ENCODE assay signal across 8 mouse cellular contexts in genomic region chr17:49428751-49429415, GRCm38 (mm10). TPM values are rescaled to one million over a fixed set of nuclear protein-coding genes. Genes with fewer than 3 reads are reported as not detected.
DNase-seq lines count a peak whose midpoint lies in the region; ATAC-seq lines count a peak whose summit lies in the region.

No protein-coding gene starts in this region.

- peak overlapping the region; percentile 73 for H3K4me3 ChIP-seq in hindbrain, embryonic 14.5 days (replicated peaks; ENCODE audit: low read length)
- H3K4me3 ChIP-seq in liver, embryonic 15.5 days (replicated peaks) = peak overlapping the region; percentile 90
- H3K4me3 ChIP-seq in neural tube, embryonic 13.5 days = peak overlapping the region; percentile 75

- H3K9ac ChIP-seq in hindbrain, embryonic 14.5 days = peak overlapping the region; percentile 82
- H3K9ac ChIP-seq in liver, embryonic 15.5 days = peak overlapping the region; percentile 96
- peak overlapping the region; percentile 88 for H3K9ac ChIP-seq in neural tube, embryonic 13.5 days

- peaks cover 11% of the 10 kb centered on the region for H3K4me1 ChIP-seq in hindbrain, embryonic 14.5 days (replicated peaks; ENCODE audit: control insufficient read depth, insufficient read depth, low read length)
- H3K4me1 ChIP-seq in liver, embryonic 15.5 days (replicated peaks) = peaks cover 55% of the 10 kb centered on the region
- peaks cover 34% of the 10 kb centered on the region for H3K4me1 ChIP-seq in neural tube, embryonic 13.5 days (replicated peaks)

- H3K4me2 ChIP-seq in hindbrain, embryonic 14.5 days (replicated peaks) = peak overlapping the region; percentile 80
- H3K4me2 ChIP-seq in liver, embryonic 15.5 days = peak overlapping the region; percentile 74
- H3K4me2 ChIP-seq in neural tube, embryonic 13.5 days = peak overlapping the region; percentile 79

- peak; percentile 47 for DNase-seq in adrenal gland, postnatal 10 days
- DNase-seq in adrenal gland, adult 8-10 months = no peak
- peak; percentile 81 for DNase-seq in NIH3T3 (ENCODE audit: low read depth)
- peak; percentile 24 for DNase-seq in fibroblast of lung, adult 2 months (ENCODE audit: low read depth)
- DNase-seq in hindbrain, embryonic 14.5 days (ENCODE audit: low spot score) = no peak
- DNase-seq in T-cell, adult 2 months (ENCODE audit: low spot score) = no peak

- no peaks in the 10 kb centered on the region for H3K27me3 ChIP-seq in hindbrain, embryonic 14.5 days (ENCODE audit: control insufficient read depth, insufficient read depth, low read length)
- H3K27me3 ChIP-seq in liver, embryonic 15.5 days = no peaks in the 10 kb centered on the region
- H3K27me3 ChIP-seq in neural tube, embryonic 13.5 days = no peaks in the 10 kb centered on the region

- H3K27ac ChIP-seq in hindbrain, embryonic 14.5 days = no peak overlapping the region
- H3K27ac ChIP-seq in liver, embryonic 15.5 days (replicated peaks) = peak overlapping the region; percentile 92
- 0 out of 2 replicates have a peak overlapping the region, but pooled peaks have one; percentile 6 for H3K27ac ChIP-seq in neural tube, embryonic 13.5 days (replicated peaks)

- ATAC-seq in hindbrain, embryonic 14.5 days (ENCODE audit: low FRiP score) = no peak
- peak; percentile 41 for ATAC-seq in liver, embryonic 15.5 days (ENCODE audit: insufficient read depth)
- ATAC-seq in neural tube, embryonic 13.5 days (ENCODE audit: low read depth) = no peak

- H3K36me3 ChIP-seq in hindbrain, embryonic 14.5 days (replicated peaks; ENCODE audit: control insufficient read depth, insufficient read depth) = no peaks in the 10 kb centered on the region
- peaks cover 25% of the 10 kb centered on the region for H3K36me3 ChIP-seq in liver, embryonic 15.5 days (replicated peaks)
- H3K36me3 ChIP-seq in neural tube, embryonic 13.5 days = peaks cover 4% of the 10 kb centered on the region; the same call in 1 of the 2 replicates

- 71% methylated on average over 13 of the region's 13 CpGs for WGBS in hindbrain, embryonic 14.5 days
- WGBS in liver, embryonic 15.5 days (ENCODE audit: insufficient replicate concordance) = 5% methylated on average over 13 of the region's 13 CpGs
- WGBS in neural tube, embryonic 13.5 days = 61% methylated on average over 13 of the region's 13 CpGs

- no peaks in the 10 kb centered on the region for H3K9me3 ChIP-seq in hindbrain, embryonic 14.5 days (ENCODE audit: control insufficient read depth, low read length)
- H3K9me3 ChIP-seq in liver, embryonic 15.5 days (replicated peaks) = no peaks in the 10 kb centered on the region
- no peaks in the 10 kb centered on the region for H3K9me3 ChIP-seq in neural tube, embryonic 13.5 days

RNA-seq across cellular contexts. Expression of gene Mocs1, which starts 0.7 kb away (rescaled TPM):
- 10 to 100 TPM; 44.6 to 51.3 TPM for total RNA-seq in adrenal gland, postnatal 10 days (2021)
- total RNA-seq in adrenal gland, adult 8-10 months (2022) = 10 to 100 TPM; 50.7 to 57.1 (median 53.5) TPM
- 4.9 and 5.2 TPM in 2 replicates for polyA plus RNA-seq in hindbrain, embryonic 14.5 days (2014; fragmentation: Nextera tagmentation; extraction: Ambion mirVana)
- 10.4 and 10.5 TPM in 2 replicates for polyA plus RNA-seq in liver, embryonic 15.5 days (2015; fragmentation: Nextera tagmentation; extraction: Ambion mirVana)
- polyA plus RNA-seq in neural tube, embryonic 13.5 days (2015; fragmentation: Nextera tagmentation; extraction: Ambion mirVana) = 5.5 TPM in 2 replicates

Comparison
In these comparisons a context has a peak if more than half of its experiments do, and no peak if none do; other contexts are left out.
1. DNase-seq: peak in adrenal gland, postnatal 10 days (single experiment), NIH3T3 (single experiment) and fibroblast of lung, adult 2 months (single experiment); none in adrenal gland, adult 8-10 months (single experiment), hindbrain, embryonic 14.5 days (single experiment) and T-cell, adult 2 months (single experiment).
2. Peak in every context shown above with its lines, with median percentiles within 50 percentile points of each other: H3K4me2 ChIP-seq, H3K4me3 ChIP-seq and H3K9ac ChIP-seq.